Mouse (Mus musculus) common myeloid progenitor, adult 5-6 weeks (primary cell): ENCODE results near the gene Mroh8. TPM values are rescaled to one million over a fixed set of nuclear protein-coding genes. Genes with fewer than 3 reads are reported as not detected.

Source experiments
- total RNA-seq: library from RNA; stranded (forward); fragments of 200-1000, 187-1606 nt; gene quantifications from 2 replicates; pipeline ENCODE4 v1.2.3, GENCODE M21; 2017

Mroh8 gene
- total RNA-seq, 1 experiment from 2014 or later, result 0.05 TPM

Other genes with a start within 250 kb of the Mroh8 start
- 5.6 and 7.0 TPM in 2 replicates for gene Soga1, start 200.3 kb downstream of the Mroh8 start, total RNA-seq
- not detected in 2 replicates for gene Tldc2, start 192.5 kb downstream of the Mroh8 start, total RNA-seq
- 52.4 and 82.3 TPM in 2 replicates for gene Samhd1, start 144.3 kb downstream of the Mroh8 start, total RNA-seq
- 87.0 and 92.3 TPM in 2 replicates for gene Rbl1, start 75.0 kb downstream of the Mroh8 start, total RNA-seq
- gene Rpn2, start 532 bp downstream of the Mroh8 start, total RNA-seq, result 178 and 202 TPM in 2 replicates
- not detected in 2 replicates for gene Ghrh, start 68.0 kb upstream of the Mroh8 start, total RNA-seq
- 6.4 and 7.6 TPM in 2 replicates for gene Manbal, start 88.0 kb upstream of the Mroh8 start, total RNA-seq
- gene Src, start 138.9 kb upstream of the Mroh8 start, total RNA-seq, result 0.69 and 1.3 TPM in 2 replicates